Mouse (Mus musculus) spleen, adult 10 weeks (tissue): ENCODE data around the gene Nedd4. TPM values are rescaled to one million over a fixed set of nuclear protein-coding genes. Genes with fewer than 3 reads are reported as not detected.

ENCODE experiments used
- polyA plus RNA-seq: library from polyadenylated mRNA; stranded (reverse); fragments of 350-450 nt; fragmentation: Illumina TruSeq; extraction: RNeasy Lipid Tissue Mini Kit (QIAGEN cat#74804); gene quantifications from one replicate; pipeline ENCODE4 v1.2.3, GENCODE M21; 2015; ENCODE audit warnings: low replicate concordance; ENCODE audit not compliant: insufficient read depth

The Nedd4 gene
- polyA plus RNA-seq: 189 TPM

DNA sequence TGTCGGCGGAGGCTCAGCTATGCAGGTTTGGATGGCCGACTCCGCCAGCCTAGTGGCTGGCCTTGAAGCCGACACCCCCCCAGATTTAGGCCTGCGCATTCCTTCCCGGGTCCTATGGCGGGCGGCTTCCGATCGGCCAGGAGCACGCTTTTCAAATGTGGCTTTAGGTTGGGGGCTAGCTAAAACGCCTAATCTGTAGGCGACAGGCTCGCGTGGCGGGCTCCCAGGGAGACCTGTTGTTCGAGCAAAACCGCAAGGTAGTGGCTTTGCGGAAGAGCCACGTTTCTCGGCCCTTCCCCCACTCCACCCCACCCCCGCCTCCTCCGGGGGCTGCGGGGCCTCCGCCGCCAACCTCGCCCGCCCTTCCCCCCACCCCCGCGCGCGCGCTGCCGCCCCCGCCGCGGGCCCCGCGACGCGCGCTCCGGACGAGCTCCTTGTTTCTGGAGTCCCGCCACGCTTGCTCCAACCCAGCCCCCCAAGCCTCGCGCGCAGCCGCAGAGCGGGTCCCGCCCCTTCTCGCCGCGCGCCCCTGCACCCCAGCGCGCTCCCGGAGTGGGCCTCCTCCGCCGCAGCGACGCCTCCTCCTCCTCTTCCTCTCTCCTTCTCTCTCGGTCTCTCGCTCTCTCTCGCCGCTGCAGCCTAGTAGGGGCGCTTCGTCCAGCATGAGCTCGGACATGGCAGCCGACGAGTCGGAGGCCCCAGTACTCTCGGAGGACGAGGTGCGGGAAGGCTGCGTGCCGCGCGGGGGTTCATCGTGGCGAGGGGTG is at the start of gene Nedd4:
Gene Nedd4 (plus strand): TSS at position 452 of the 767 bp plus-strand sequence.

Other genes with a start within 250 kb of the Nedd4 start
- 10.6 TPM for gene Mns1, start 224.3 kb upstream of the Nedd4 start, polyA plus RNA-seq
- gene Tex9, start 170.1 kb upstream of the Nedd4 start, polyA plus RNA-seq: 33.1 TPM
- 69.3 TPM for gene Rfx7, start 130.1 kb upstream of the Nedd4 start, polyA plus RNA-seq
- gene Prtg, start 144.5 kb downstream of the Nedd4 start, polyA plus RNA-seq: 0.26 TPM